Mouse (Mus musculus): ENCODE measurements at regions not wholly inside any gene's neighbourhood (a gene's known extent, or its start where the extent isn't known, plus 50 kb on each side); places are given as distances from the start of the nearest gene placed in this dataset.

DNA sequence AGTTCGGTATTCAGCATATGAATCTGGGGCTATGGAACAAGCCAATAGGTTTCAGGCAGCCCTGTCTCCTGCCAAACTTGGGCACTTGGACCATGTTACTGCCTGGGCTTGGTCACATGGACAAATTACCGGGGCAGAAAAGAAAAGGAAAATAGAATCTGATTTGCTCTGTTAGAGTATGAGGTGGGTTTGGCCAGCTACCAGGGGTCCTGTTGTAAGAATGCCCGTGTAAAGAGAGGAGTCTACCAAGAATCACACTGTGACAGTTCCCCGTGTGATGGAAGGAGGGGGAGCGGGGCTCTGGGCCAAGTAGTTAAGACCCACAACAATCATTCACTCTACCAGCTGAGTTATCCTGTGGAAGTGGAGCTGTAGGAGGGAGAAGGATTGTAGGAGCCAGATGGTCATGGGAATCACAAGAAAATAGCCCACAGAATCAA is 266.2 kb downstream of the Pik3r1 start:
- DNase-seq: peak; percentile 57

DNA sequence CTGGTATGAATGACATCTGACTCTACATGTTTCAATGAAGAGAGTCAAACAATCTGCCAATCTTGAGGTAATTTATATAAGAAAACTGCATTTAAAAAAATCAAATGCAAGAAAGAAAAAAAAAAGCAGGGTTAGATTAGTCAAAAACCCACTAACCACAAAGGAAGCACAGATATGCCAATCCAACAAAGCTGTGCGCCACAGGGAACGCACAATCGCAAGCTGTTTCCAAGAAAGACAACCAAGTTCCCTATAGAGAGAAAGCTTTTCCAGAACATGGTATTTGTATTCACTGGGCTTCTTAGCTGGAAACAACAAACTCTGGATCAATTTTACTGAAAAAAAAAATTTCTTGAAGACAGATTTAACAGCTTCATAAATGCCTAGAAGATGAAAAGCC is 267.0 kb downstream of the Pik3r1 start:
- DNase-seq: no peak

DNA sequence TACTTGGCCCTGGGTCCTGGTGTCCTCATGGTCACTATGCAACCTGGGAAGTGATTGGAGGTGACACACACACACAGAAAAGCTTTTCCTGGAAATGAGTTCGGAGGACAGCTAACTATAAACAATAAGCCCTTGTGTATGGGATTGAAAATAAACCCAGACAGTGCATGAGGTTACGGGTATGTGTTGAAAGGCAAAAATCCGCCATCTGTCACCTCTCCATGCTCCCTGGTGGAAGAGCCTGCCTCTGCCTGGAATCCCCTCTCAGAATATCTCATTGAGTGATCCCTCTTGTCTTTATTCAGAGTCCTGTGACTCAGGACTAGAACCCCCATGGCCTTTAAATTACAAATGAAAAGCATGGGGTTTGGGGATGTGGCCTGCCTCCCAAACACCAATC is 276.2 kb downstream of the Pik3r1 start:
- DNase-seq: peak; percentile 51

GRCm38 (mm10) chr13:101490961-101491360 is 277.1 kb downstream of the Pik3r1 start:
- DNase-seq: peak; percentile 48

DNA sequence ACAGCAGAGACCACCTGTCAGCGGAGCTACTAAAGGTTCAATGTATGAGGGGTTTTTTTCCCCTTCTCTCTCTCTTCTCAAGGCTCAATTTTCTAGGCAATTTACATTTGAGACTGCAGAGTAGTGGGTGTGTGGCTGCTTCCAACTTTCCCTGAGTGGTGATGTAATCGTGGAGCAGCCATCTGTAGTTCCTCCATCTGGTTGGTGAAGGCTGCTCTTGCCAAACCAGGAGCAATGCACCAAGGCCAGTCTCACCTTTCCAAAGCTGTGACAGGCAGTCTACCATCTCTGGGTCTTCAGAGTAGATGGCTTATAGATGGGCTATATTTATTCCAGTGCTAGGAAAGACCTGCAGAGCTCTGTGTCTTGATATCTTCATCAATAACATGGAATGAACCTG is 280.4 kb downstream of the Pik3r1 start:
- peak; percentile 96 for DNase-seq

DNA sequence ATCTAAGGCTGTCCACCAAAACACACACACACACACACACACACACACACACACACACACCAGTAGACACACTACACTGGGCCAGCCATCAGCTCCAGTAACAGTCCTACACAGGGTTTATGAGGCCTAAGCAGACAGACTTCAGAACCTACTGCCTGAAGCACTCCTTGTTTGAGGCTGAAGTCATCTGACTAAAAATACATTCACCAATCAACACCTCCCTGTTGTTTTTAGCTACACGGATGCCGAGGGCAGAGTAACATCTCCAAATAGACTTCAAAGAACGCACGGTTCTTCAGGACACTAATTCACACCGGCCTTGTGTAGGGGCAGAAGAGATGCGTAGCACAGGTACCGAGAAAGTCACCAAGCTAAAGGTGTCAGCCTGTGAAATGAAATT is 282.2 kb downstream of the Pik3r1 start:
- no peak for DNase-seq

DNA sequence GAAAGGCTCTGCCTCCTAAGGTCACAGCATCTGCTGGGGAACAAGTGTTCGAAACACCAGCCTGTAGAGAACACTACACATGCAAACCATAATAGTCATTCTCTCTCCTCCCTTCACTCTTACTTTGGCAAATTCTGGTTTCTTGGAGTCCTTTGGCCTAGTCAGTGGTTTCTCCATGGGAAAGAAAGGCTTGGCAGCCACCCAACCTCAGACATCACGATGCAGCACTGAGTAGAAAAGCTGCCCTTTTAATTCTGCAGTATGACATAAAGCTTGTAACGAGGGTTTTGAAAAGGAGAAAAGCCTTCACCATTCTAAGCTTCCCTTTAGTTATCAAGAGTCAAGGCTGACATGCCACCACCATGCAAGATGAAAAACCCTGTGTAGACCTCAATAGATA is 284.2 kb downstream of the Pik3r1 start:
- peak; percentile 71 for DNase-seq

GRCm38 (mm10) chr13:101481551-101482184 is 286.3 kb downstream of the Pik3r1 start:
- DNase-seq: peak; percentile 69

GRCm38 (mm10) chr13:101479297-101479652 is 288.7 kb downstream of the Pik3r1 start:
- DNase-seq: peak; percentile 96

- peak; percentile 39 for DNase-seq
Observed at GRCm38 (mm10) chr13:101478608-101479296, 289.3 kb downstream of the Pik3r1 start.

- no peak for DNase-seq
Observed at GRCm38 (mm10) chr13:101473349-101473748, 294.7 kb downstream of the Pik3r1 start.

GRCm38 (mm10) chr13:101470560-101471247 is 297.3 kb downstream of the Pik3r1 start:
- no peak for DNase-seq

DNA sequence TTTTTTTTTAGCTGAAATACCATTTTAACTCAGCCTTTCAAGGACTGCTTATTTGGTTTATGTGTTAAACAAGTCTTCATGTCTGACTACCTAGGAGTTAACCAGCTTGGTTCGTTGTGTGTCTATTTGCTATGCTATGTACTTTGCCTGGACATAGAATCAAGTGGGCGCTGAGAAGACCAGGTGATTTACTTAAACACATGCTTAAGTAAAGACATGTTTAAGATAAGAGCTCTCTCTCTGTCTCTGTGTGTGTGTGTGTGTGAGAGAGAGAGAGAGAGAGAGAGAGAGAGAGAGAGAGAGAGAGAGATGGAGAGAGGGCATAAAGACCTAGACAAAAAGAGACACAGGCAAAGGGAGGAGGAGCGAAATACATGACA is 302.3 kb downstream of the Pik3r1 start:
- no peak for DNase-seq

GRCm38 (mm10) chr13:101464928-101465747 is 302.9 kb downstream of the Pik3r1 start:
- DNase-seq: no peak

- no peak for DNase-seq
Observed at GRCm38 (mm10) chr13:101456926-101457325, 311.1 kb downstream of the Pik3r1 start.

GRCm38 (mm10) chr13:101454276-101454675 is 313.7 kb downstream of the Pik3r1 start:
- DNase-seq: no peak

- DNase-seq: peak; percentile 91
Observed at GRCm38 (mm10) chr13:101450501-101450900, 317.5 kb downstream of the Pik3r1 start.

GRCm38 (mm10) chr13:101439517-101439916 is 328.5 kb downstream of the Pik3r1 start:
- no peak for DNase-seq

DNA sequence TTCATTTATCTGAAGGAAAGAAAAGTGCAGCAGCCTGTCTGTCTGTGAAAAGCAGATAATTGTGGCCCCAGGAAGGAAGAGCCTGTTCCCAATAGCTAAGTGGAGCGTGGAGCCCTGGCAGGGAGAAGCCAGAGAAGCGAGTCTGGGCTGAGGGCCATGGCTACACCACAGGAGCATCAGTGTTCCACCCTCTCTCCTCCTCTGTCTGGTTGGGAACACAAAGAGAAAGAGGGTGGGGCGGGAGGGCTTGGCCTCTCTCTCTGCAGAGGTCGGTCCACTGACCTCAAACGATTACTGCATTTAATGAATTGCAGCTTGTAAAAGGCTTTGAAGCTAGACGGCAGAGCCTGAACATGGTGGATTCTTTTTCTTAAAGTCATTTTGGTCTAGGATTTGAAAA is 329.0 kb downstream of the Pik3r1 start:
- DNase-seq: peak; percentile 92

GRCm38 (mm10) chr13:101433162-101433561 is 334.9 kb downstream of the Pik3r1 start:
- DNase-seq: no peak

DNA sequence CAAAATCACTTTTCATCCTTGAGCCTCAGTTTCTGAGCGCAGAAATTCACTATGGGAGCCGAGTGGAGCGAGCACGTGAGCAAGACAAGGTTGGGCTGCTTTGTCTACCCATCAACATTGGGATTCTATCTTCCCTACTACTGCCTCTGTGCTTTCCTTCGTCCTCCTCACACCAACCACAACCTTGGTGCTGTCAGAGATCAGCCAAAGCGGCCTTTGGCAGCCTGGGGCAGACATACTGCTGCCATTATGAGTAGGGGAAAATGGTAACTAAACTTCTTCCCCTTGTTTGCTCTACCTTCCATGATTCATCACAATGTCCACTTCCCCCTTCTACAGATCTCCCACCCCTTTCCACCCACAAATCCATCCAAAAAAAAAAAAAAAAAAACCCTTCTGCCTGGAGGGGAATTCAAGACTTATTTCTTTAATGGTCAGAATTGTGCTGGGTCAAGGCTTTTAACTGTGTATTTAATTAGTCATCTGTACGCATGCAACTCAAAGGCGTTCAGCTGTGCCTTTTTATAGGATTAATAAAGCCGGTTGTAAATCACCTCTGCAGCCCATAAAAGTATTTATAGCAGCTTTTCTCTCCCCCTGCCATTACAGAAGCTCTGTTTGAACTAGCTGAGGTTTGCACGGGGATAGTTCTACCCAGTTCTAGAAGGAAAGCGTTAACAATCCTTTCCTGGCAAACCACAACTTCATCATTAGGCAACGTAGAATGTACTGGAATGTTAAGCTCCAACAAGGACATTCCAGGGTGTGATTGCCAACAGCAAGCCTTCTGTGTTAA is 340.4 kb downstream of the Pik3r1 start:
- no peak for DNase-seq

DNA sequence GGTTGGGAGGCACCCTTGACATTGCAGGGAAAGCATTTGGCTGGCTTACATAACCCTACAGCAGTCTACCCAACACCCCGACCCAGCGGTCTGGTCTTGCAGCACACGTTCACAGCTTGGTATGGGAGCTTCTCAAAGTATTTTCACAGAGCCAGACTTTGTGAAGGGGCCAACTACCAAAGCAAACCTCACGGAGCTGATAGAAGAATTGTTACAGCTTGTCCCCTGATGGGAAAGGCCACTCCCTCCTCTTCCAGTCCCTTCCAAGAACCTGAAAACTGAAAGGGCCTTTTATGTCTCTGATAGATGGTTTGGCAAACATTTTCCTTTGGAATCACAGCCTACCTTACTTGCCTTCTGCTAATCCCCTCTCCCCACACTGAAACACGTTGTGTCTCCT is 341.6 kb downstream of the Pik3r1 start:
- no peak for DNase-seq

Data from cerebellum, adult 9-10 months (tissue).